Mouse (Mus musculus): ENCODE results near the gene Fam110a. TPM values are rescaled to one million over a fixed set of nuclear protein-coding genes. Genes with fewer than 3 reads are reported as not detected.

Gene Fam110a
- total and polyA plus RNA-seq, 2 experiments from 2014 or later, result 3.0 to 6.2 TPM

DNA sequence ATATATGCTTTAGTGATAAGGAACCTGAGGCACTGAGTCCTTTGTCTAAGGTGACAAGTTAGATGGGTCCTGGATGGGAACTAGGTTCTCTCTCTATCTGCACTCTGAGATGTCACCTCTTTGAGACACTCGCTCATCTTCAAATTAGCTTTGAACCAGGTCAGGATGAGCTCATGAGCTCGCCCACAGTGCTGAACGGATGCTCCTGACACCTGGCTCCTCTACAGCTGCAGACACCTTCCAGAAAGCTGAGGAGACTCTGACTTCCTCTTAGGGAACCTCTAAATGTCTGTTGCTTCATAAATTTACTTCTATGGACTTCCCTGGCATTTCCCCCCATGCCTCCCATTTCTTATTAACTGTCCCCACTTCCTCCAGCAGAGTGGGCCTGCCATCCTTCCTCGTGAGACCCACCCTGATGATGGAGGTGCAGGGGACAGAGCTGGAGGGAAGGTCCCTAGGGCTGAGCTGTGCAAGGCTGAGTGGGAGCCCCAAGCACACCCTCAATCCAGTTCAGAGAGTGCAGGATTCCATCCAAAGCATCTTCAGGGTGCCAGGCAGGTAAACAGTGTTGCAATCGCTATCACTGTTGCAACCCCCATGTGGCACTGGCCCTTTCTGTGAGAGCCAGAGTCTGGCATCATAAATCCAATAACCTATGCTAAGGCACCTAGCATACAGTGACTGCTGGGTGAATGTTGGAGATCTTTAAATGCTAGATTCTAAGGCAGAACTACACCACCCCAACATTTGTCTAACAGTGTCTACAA lies 40.2 kb downstream of the Fam110a start:
- Histone ChIP-seq H3K9ac (replicated peaks; ENCODE audit: low read depth, low read length) (no peak overlapping the region), H3K4me3 (ENCODE audit: low read depth, low read length) (no peak overlapping the region), H3K27ac (ENCODE audit: low read depth) (no peak overlapping the region), H3K4me2 (ENCODE audit: low read depth, low read length) (no peak overlapping the region), H3K36me3 (replicated peaks; ENCODE audit: control insufficient read depth, insufficient read depth, low read length) (no peaks in the 10 kb centered on the region), H3K4me1 (ENCODE audit: control insufficient read depth, insufficient read depth) (no peaks in the 10 kb centered on the region), H3K27me3 (ENCODE audit: control insufficient read depth, insufficient read depth, low read length) (peaks cover 9% of the 10 kb centered on the region; the same call in 1 of the 2 replicates), H3K9me3 (replicated peaks; ENCODE audit: control insufficient read depth, low read length) (no peaks in the 10 kb centered on the region)
- DNase-seq (ENCODE audit: low spot score) (no peak), ATAC-seq (ENCODE audit: insufficient read depth, low read depth) (no peak)
- WGBS, result 59% methylated on average over 5 of the region's 5 CpGs
- TF ChIP-seq EP300 (IDR thresholded peaks at IDR 0.05; ENCODE audit: low read depth) (no peak), CTCF (IDR thresholded peaks at IDR 0.05; ENCODE audit: low read depth) (no peak)

DNA sequence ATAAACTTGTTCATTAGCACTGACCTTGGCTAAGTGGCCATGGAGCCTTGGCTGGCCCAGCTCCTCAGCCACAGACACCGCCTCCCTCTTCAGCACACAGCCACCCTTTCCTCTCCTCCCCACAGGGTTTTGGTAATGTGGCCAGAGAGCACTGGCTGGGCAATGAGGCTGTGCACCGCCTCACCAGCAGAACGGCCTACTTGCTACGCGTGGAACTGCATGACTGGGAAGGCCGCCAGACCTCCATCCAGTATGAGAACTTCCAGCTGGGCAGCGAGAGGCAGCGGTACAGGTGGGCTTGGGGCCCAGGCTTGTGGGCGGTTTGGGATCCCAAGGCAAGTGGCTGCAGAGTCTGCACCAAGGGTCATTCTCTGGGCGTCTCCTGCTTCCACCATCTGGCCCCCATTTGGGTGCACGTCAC lies 41.2 kb downstream of the Fam110a start:
- no peak overlapping the region for H3K9ac ChIP-seq (replicated peaks; ENCODE audit: low read depth, low read length)
- H3K27me3 ChIP-seq (ENCODE audit: control insufficient read depth, insufficient read depth, low read length), result peaks cover 7% of the 10 kb centered on the region; the same call in 1 of the 2 replicates
- DNase-seq (ENCODE audit: low spot score) (no peak), ATAC-seq (ENCODE audit: insufficient read depth, low read depth) (no peak)
- H3K27ac ChIP-seq (ENCODE audit: low read depth), result no peak overlapping the region
- no peak overlapping the region for H3K4me2 ChIP-seq (ENCODE audit: low read depth, low read length)
- no peaks in the 10 kb centered on the region for H3K4me1 ChIP-seq (ENCODE audit: control insufficient read depth, insufficient read depth)
- H3K36me3 ChIP-seq (replicated peaks; ENCODE audit: control insufficient read depth, insufficient read depth, low read length), result no peaks in the 10 kb centered on the region
- TF ChIP-seq CTCF (IDR thresholded peaks at IDR 0.05; ENCODE audit: low read depth), result no peak
- TF ChIP-seq EP300 (IDR thresholded peaks at IDR 0.05; ENCODE audit: low read depth), result no peak
- no peak overlapping the region for H3K4me3 ChIP-seq (ENCODE audit: low read depth, low read length)
- 45% methylated on average over 11 of the region's 11 CpGs for WGBS
- no peaks in the 10 kb centered on the region for H3K9me3 ChIP-seq (replicated peaks; ENCODE audit: control insufficient read depth, low read length)

DNA sequence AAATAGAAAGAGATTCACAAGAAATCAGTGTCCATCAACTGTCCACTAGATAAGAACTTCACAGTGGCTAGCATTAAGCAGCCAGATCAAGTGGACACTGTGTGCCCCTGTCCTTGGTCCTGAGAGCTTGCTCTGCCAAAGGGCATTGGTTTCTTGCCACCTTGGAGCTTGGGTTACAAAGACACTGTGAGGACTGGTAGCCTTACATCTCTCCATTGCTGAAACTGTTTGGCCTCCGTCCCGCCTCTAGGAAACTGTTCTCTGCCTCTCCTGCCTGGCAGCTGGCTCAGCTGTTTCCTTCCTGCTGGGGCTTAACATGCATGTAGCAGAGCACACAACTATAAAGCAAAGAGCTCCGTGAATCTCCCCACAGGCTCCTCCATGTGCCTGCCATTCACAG lies 42.1 kb downstream of the Fam110a start:
- no peak overlapping the region for H3K27ac ChIP-seq (ENCODE audit: low read depth)
- peaks cover 7% of the 10 kb centered on the region; the same call in 1 of the 2 replicates for H3K27me3 ChIP-seq (ENCODE audit: control insufficient read depth, insufficient read depth, low read length)
- WGBS, result 40% methylated on average over 3 of the region's 3 CpGs
- TF ChIP-seq CTCF (IDR thresholded peaks at IDR 0.05; ENCODE audit: low read depth) (no peak), EP300 (IDR thresholded peaks at IDR 0.05; ENCODE audit: low read depth) (no peak)
- no peak overlapping the region for H3K4me2 ChIP-seq (ENCODE audit: low read depth, low read length)
- no peak overlapping the region for H3K4me3 ChIP-seq (ENCODE audit: low read depth, low read length)
- no peaks in the 10 kb centered on the region for H3K4me1 ChIP-seq (ENCODE audit: control insufficient read depth, insufficient read depth)
- DNase-seq (ENCODE audit: low spot score) (no peak), ATAC-seq (ENCODE audit: insufficient read depth, low read depth) (no peak)
- H3K9me3 ChIP-seq (replicated peaks; ENCODE audit: control insufficient read depth, low read length), result no peaks in the 10 kb centered on the region
- no peaks in the 10 kb centered on the region for H3K36me3 ChIP-seq (replicated peaks; ENCODE audit: control insufficient read depth, insufficient read depth, low read length)
- no peak overlapping the region for H3K9ac ChIP-seq (replicated peaks; ENCODE audit: low read depth, low read length)

DNA sequence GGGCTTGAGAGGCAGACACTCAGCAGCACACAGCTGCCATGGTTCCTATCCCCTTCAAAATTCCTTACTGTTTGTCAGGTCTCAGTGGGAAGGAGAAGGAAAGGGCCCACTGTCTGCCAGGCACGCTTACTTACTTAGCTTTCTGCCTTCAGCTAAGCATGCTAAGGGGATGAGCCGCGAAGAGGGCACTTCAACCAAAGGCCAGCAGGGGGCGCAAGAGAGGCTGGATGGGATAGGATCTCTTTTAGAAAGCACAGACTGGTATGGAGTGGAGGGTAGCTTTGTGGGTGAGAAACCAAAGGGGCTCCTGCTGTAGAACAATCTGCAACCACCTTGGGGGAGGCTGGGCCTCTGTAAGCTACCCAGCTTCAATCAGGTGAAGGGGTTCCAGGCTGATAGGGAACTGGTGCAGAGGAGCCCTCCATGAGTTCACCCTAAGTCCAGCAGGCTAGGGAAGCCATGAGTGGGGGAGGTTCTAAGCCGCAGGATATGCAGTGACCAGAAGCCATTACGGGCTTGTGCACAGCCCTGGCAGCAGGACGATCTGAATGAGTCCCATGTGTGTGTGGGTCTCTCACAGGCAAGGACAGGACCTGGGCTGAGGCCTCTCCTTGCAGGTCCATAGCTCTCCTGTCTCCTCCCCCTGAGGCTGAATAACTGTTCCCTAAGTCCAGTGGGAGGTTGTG lies 49.5 kb downstream of the Fam110a start:
- H3K4me2 ChIP-seq (ENCODE audit: low read depth, low read length), result no peak overlapping the region
- no peaks in the 10 kb centered on the region for H3K9me3 ChIP-seq (replicated peaks; ENCODE audit: control insufficient read depth, low read length)
- H3K9ac ChIP-seq (replicated peaks; ENCODE audit: low read depth, low read length), result no peak overlapping the region
- H3K36me3 ChIP-seq (replicated peaks; ENCODE audit: control insufficient read depth, insufficient read depth, low read length), result no peaks in the 10 kb centered on the region
- no peak overlapping the region for H3K27ac ChIP-seq (ENCODE audit: low read depth)
- no peaks in the 10 kb centered on the region for H3K27me3 ChIP-seq (ENCODE audit: control insufficient read depth, insufficient read depth, low read length)
- DNase-seq (ENCODE audit: low spot score) (peak; percentile 63), ATAC-seq (ENCODE audit: insufficient read depth, low read depth) (no peak)
- H3K4me1 ChIP-seq (ENCODE audit: control insufficient read depth, insufficient read depth), result peaks cover 6% of the 10 kb centered on the region; the same call in 1 of the 2 replicates
- TF ChIP-seq CTCF (IDR thresholded peaks at IDR 0.05; ENCODE audit: low read depth) (peak; percentile 87), EP300 (IDR thresholded peaks at IDR 0.05; ENCODE audit: low read depth) (no peak)
- no peak overlapping the region for H3K4me3 ChIP-seq (ENCODE audit: low read depth, low read length)
- WGBS, result 29% methylated on average over 7 of the region's 7 CpGs

DNA sequence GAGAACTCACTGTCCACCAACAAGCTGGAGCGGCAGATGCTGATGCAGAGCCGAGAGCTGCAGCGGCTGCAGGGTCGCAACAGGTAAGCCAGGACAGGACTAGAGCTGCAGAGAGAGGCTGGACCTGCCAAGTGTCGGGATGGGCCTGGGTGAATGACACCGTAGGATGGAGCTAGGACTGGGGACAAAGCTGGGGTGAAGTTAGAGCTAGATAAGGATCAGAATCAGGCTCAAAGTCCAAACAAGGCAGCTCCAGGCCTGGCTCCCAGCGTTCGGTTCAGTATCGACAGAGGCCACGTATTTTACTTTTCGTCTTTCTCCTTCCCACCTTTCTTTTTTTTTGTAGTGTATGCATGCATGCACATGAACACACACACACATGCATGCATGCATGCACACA lies 52.9 kb downstream of the Fam110a start:
- 85% methylated on average over 11 of the region's 11 CpGs for WGBS
- no peak overlapping the region for H3K4me3 ChIP-seq (ENCODE audit: low read depth, low read length)
- H3K4me1 ChIP-seq (ENCODE audit: control insufficient read depth, insufficient read depth), result peaks cover 11% of the 10 kb centered on the region; the same call in 1 of the 2 replicates
- DNase-seq (ENCODE audit: low spot score) (no peak), ATAC-seq (ENCODE audit: insufficient read depth, low read depth) (no peak)
- no peaks in the 10 kb centered on the region for H3K9me3 ChIP-seq (replicated peaks; ENCODE audit: control insufficient read depth, low read length)
- no peak overlapping the region for H3K27ac ChIP-seq (ENCODE audit: low read depth)
- H3K4me2 ChIP-seq (ENCODE audit: low read depth, low read length), result no peak overlapping the region
- no peak for TF ChIP-seq EP300 (IDR thresholded peaks at IDR 0.05; ENCODE audit: low read depth)
- H3K9ac ChIP-seq (replicated peaks; ENCODE audit: low read depth, low read length), result no peak overlapping the region
- H3K36me3 ChIP-seq (replicated peaks; ENCODE audit: control insufficient read depth, insufficient read depth, low read length), result no peaks in the 10 kb centered on the region
- no peaks in the 10 kb centered on the region for H3K27me3 ChIP-seq (ENCODE audit: control insufficient read depth, insufficient read depth, low read length)

Measured in heart, postnatal 0 days (tissue).